Comparison of ENCODE assay signal across 24 mouse cellular contexts in the genomic region with DNA sequence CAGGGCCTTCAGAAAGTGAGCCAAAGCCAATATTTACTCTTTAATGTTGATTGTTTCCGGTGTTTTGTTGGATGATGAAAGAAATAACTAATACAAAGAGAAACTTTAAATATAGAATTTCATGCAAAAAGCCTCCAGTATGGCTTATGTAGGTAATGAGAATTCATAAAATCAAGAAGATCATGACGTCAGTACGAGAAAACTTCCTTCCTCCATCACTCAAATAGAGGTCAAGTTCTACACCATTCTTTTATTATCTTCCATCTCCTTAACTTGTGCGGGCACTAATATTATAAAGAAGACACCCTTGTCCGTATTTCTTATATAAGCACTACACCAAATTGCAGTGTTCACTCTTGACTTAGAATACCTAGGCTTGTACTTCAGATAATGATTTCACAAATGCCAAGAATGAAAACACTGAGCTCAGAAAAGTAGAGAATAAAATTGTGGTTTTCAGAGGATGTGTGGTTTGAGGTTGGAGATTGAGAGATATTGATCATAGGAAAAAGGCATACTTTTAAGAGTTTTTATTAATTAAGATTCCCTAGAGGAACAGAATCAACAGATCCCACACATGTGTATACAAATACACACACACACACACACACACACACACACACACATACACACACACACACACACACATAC.
"Had no signal": no experiment of that assay in that cellular context is flagged by ENCODE, and none has a peak within 500 bp of the region (broad histone marks: within the 10 kb centered on the region; RNA-seq: fewer than 3 reads in every experiment).

No protein-coding gene starts in this region.

- ATAC-seq: hindbrain, postnatal 0 days; intestine, embryonic 16.5 days; liver, embryonic 12.5 days had no signal

- H3K4me3 ChIP-seq: gastrocnemius, adult 2 months; heart, adult 2 months; heart, embryonic 12.5 days; hindbrain, embryonic 13.5 days; hindbrain, embryonic 15.5 days; layer of hippocampus, adult 2 months; left cerebral cortex, adult 2 months; limb, embryonic 13.5 days; limb, embryonic 15.5 days; liver, embryonic 12.5 days had no signal

- DNase-seq: gastrocnemius, adult 2 months; gastrocnemius, postnatal 10 days; gastrocnemius, postnatal 36 days; heart, adult 11 months; heart, adult 2 months; heart, postnatal 10 days; heart, postnatal 4 days; kidney, adult 11 months; kidney, adult 8-10 months; kidney, postnatal 10 days; kidney, postnatal 25 days; kidney, postnatal 4 days; left cerebral cortex, postnatal 4 days had no signal

- H3K27me3 ChIP-seq: heart, embryonic 12.5 days; hindbrain, embryonic 13.5 days; hindbrain, embryonic 15.5 days; limb, embryonic 13.5 days; limb, embryonic 15.5 days; liver, embryonic 12.5 days had no signal

- H3K36me3 ChIP-seq: heart, embryonic 12.5 days; hindbrain, embryonic 13.5 days; hindbrain, embryonic 15.5 days; limb, embryonic 13.5 days; limb, embryonic 15.5 days; liver, embryonic 12.5 days had no signal

- H3K9me3 ChIP-seq: heart, embryonic 12.5 days; hindbrain, embryonic 13.5 days; hindbrain, embryonic 15.5 days; limb, embryonic 13.5 days; limb, embryonic 15.5 days; liver, embryonic 12.5 days had no signal

- H3K4me1 ChIP-seq: heart, embryonic 12.5 days; hindbrain, embryonic 13.5 days; hindbrain, embryonic 15.5 days; limb, embryonic 13.5 days; limb, embryonic 15.5 days; liver, embryonic 12.5 days had no signal

- H3K27ac ChIP-seq: gastrocnemius, adult 2 months; heart, adult 2 months; hindbrain, embryonic 13.5 days; hindbrain, embryonic 15.5 days; hindbrain, postnatal 0 days; layer of hippocampus, adult 2 months; left cerebral cortex, adult 2 months; limb, embryonic 13.5 days; limb, embryonic 15.5 days; liver, embryonic 12.5 days; liver, embryonic 14.5 days had no signal
